Mouse (Mus musculus) liver, embryonic 16.5 days (tissue): Measurements from ENCODE around the gene Capns2. TPM values are rescaled to one million over a fixed set of nuclear protein-coding genes. Genes with fewer than 3 reads are reported as not detected.

ENCODE experiments used
- ATAC-seq: fragments of 200-750 bp; cut with Nextera tagmentation; 2 replicates; pipeline ENCODE4 v1.8.0; 2017; ENCODE audit warnings: low read depth, mild to moderate bottlenecking, moderate number of reproducible peaks, moderate library complexity
- H3K27ac ChIP-seq: fragments of 300-500 bp; sonication (generic); 2 replicates; pipeline ENCODE4 v1.5.1; 2014; ENCODE audit warnings: mild to moderate bottlenecking, low read length
- H3K27me3 ChIP-seq: fragments of 300-500 bp; sonication (generic); 2 replicates; pipeline ENCODE4 v1.6.1; 2014; ENCODE audit warnings: low read depth, low read length, mixed read lengths; ENCODE audit not compliant: control insufficient read depth, insufficient read depth
- H3K36me3 ChIP-seq: fragments of 300-500 bp; sonication (generic); 2 replicates; pipeline ENCODE4 v1.6.1; 2014; ENCODE audit warnings: mild to moderate bottlenecking; ENCODE audit not compliant: control insufficient read depth, insufficient read depth
- H3K4me1 ChIP-seq: fragments of 300-500 bp; sonication (generic); 2 replicates; pipeline ENCODE4 v1.6.1; 2014; ENCODE audit warnings: low read depth, low read length, mixed read lengths; ENCODE audit not compliant: control insufficient read depth
- H3K4me2 ChIP-seq: fragments of 300-500 bp; sonication (generic); 2 replicates; pipeline ENCODE4 v1.6.1; 2014; ENCODE audit warnings: low read depth, low read length, mixed read lengths
- H3K4me3 ChIP-seq: fragments of 300-500 bp; sonication (generic); 2 replicates; pipeline ENCODE4 v1.5.1; 2014; ENCODE audit warnings: low read depth, mild to moderate bottlenecking, low read length
- H3K9ac ChIP-seq: fragments of 300-500 bp; sonication (generic); 2 replicates; pipeline ENCODE4 v1.6.1; 2014; ENCODE audit warnings: low read depth, low read length
- H3K9me3 ChIP-seq: fragments of 300-500 bp; sonication (generic); replicated peaks from 2 replicates; pipeline ENCODE4 v1.6.1; 2016; ENCODE audit warnings: low read length; ENCODE audit not compliant: control insufficient read depth
- WGBS: fragments of 180-500 bp; shearing (Covaris S2); extraction: QIAGEN DNeasy Blood & Tissue Kit; methylation state at CpG from one replicate; pipeline ENCODE4 v1.1.7; 2014; ENCODE audit not compliant: insufficient replicate concordance; 5-methylcytosine and 5-hydroxymethylcytosine counted together
- polyA plus RNA-seq: library from polyadenylated mRNA; unstranded; fragments of >200 nt; fragmentation: Nextera tagmentation; extraction: Ambion mirVana; gene quantifications from 2 replicates; pipeline ENCODE4 v1.2.1, GENCODE M21; 2015

The Capns2 gene
- polyA plus RNA-seq = not detected in 2 replicates

DNA sequence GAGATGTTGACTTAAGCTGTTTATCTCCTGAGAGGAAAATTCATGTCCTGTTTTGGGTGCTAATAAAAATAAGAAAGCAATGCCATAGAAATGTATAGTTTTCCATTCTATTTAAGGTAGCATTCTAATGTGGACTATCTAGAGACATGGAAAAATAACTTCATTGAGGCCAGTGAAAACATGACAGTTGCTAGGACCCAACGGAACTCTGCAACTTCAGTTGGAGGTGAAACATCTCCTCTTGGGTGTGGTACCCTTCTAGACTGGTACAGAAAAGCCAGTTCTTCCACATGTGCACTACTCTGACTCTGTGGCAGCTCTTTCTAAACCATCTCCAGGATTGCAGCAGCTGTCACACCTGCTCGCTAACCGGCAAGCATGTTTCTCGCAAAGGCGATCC lies at the start of gene Capns2:
Gene Capns2 (plus strand): TSS at position 301 of the 400 bp plus-strand sequence.
- H3K4me3 ChIP-seq = no peak within 1 kb of the TSS
- no peak for ATAC-seq
- no peaks in the 10 kb centered on the region for H3K36me3 ChIP-seq
- no peaks in the 10 kb centered on the region for H3K4me1 ChIP-seq
- WGBS = 79% methylated on average over 5 of the region's 5 CpGs
- H3K27me3 ChIP-seq = no peaks in the 10 kb centered on the region
- H3K4me2 ChIP-seq = no peak within 1 kb of the TSS
- no peak within 1 kb of the TSS for H3K27ac ChIP-seq
- no peaks in the 10 kb centered on the region for H3K9me3 ChIP-seq
- no peak within 1 kb of the TSS for H3K9ac ChIP-seq

- Histone ChIP-seq H3K4me1 (no peaks in the 10 kb centered on the region; the same call in 1 of the 2 replicates), H3K27me3 (peaks cover 15% of the 10 kb centered on the region), H3K9ac (no peak overlapping the region), H3K4me2 (peak overlapping the region; percentile 24; the same call in 1 of the 2 replicates), H3K36me3 (no peaks in the 10 kb centered on the region), H3K4me3 (no peak overlapping the region), H3K9me3 (no peaks in the 10 kb centered on the region), H3K27ac (peak overlapping the region; percentile 50)
- 29% methylated on average over 18 of the region's 18 CpGs for WGBS
- ATAC-seq = peak; percentile 41; the same call in 1 of the 2 replicates
Observed at GRCm38 (mm10) chr8:92853188-92853983, 47.8 kb upstream of the Capns2 start.

DNA sequence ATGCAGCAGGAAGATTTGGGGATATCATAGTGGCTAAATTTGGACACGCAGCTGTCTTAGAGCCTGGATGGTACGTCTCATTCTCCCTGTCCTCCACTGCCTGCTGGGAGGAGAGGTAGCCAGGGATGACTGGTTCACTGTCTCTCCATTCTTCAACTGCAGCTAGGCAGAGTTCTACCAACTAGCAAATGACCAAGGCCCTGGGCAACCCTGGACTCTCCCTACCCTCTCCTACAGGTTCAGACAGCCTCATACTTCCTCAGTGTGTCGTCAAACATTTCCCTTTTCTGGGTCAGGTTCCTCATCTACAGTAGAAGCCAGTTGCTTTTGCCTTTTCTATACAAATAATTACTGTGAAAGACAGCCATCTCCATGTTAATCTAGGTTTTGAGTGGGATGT lies 46.5 kb upstream of the Capns2 start:
- Histone ChIP-seq H3K4me1 (no peaks in the 10 kb centered on the region; the same call in 1 of the 2 replicates), H3K27ac (no peak overlapping the region; the same call in 1 of the 2 replicates), H3K9me3 (no peaks in the 10 kb centered on the region), H3K4me3 (no peak overlapping the region), H3K4me2 (peak overlapping the region; percentile 56), H3K9ac (no peak overlapping the region), H3K27me3 (peaks cover 15% of the 10 kb centered on the region), H3K36me3 (no peaks in the 10 kb centered on the region)
- 52% methylated on average over 3 of the region's 3 CpGs for WGBS
- ATAC-seq = 0 out of 2 replicates have a peak, but pooled peaks have one; percentile 21

DNA sequence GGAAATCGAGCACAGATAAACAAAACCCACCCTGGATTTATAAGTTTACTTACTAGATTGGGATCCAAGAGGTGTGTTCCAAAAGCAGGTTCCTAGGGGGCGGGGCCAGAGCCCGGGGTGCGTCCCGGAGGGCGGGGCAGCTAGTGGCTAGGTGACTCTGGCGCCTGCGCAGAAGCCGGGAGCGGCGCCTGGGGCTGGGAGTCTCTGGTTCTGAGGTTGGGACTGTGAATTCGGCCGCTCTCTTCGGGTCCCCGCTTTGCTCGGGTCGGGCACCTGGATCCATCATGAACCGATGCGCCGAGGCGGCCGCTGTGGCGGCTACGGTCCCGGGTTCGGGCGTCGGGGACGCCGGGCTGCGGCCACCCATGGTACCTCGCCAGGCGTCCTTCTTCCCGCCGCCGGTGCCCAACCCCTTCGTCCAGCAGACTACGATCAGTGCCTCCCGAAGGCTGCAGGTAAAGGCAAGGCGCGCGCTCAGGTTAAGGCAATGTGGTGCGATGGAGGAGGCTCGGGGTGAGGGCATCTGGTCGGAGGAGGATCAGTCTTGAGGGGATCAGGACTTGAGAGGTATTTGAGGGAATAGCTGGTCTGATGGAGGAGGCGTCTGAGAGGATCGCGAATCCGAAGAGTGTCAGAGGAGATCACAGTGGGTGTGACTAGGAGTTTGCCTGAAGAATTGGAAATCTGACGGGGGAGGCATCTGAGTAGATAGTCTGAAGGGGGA lies 45.9 kb upstream of the Capns2 start, which contains the start of gene Lpcat2:
Gene Lpcat2 (plus strand): TSS at position 169 of the 724 bp plus-strand sequence.
- 0 out of 2 replicates have a peak, but pooled peaks have one; percentile 41 for ATAC-seq
- Histone ChIP-seq H3K4me1 (no peaks in the 10 kb centered on the region; the same call in 1 of the 2 replicates), H3K27me3 (peaks cover 15% of the 10 kb centered on the region), H3K27ac (peak within 1 kb of the TSS; percentile 2; the same call in 1 of the 2 replicates), H3K4me3 (peak within 1 kb of the TSS; percentile 59), H3K9me3 (no peaks in the 10 kb centered on the region), H3K36me3 (no peaks in the 10 kb centered on the region), H3K4me2 (peak within 1 kb of the TSS; percentile 56), H3K9ac (peak within 1 kb of the TSS; percentile 38)
- under 1% methylated on average over 49 of the region's 50 CpGs for whole genome bisulfite sequencing

DNA sequence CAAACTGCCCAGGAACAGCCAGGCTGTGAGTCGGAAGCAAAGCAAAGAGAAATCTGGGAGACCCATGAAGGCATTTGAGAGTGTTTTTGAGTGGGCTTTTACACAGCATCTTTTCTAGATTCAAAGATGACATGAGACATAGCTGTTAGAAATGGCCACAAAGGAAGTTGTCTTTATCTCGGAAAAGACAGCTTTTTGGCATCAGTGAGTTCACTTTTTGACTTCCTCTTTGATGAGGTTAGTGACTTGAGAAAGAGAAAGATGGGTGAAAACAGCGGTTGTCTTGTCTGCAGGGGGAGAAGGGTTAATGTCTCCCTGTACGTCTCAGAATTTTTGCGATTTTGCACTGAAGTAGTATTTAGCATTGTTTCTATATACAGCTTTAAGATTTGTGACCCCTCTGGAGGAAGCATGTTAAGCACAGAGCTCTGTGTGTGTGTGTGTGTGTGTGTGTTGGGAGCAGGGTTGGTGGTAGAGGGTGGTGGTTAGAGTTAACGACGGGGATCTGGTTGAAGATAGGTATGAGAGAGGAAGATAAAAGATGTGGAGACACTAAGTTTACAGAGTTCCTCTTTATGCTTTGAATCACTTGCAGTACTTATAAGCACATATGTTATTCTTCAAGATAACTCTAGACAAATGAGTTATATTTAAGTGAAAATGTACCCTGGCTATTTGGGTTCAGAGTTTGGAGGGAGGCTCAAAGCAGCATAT lies 44.8 kb upstream of the Capns2 start:
- no peak overlapping the region for H3K9ac ChIP-seq
- no peaks in the 10 kb centered on the region for H3K36me3 ChIP-seq
- no peaks in the 10 kb centered on the region for H3K9me3 ChIP-seq
- peak overlapping the region; percentile 56 for H3K4me2 ChIP-seq
- peaks cover 15% of the 10 kb centered on the region for H3K27me3 ChIP-seq
- H3K27ac ChIP-seq = no peak overlapping the region
- H3K4me3 ChIP-seq = peak overlapping the region; percentile 59
- H3K4me1 ChIP-seq = no peaks in the 10 kb centered on the region; the same call in 1 of the 2 replicates
- WGBS = 16% methylated on average over 7 of the region's 7 CpGs
- ATAC-seq = no peak

DNA sequence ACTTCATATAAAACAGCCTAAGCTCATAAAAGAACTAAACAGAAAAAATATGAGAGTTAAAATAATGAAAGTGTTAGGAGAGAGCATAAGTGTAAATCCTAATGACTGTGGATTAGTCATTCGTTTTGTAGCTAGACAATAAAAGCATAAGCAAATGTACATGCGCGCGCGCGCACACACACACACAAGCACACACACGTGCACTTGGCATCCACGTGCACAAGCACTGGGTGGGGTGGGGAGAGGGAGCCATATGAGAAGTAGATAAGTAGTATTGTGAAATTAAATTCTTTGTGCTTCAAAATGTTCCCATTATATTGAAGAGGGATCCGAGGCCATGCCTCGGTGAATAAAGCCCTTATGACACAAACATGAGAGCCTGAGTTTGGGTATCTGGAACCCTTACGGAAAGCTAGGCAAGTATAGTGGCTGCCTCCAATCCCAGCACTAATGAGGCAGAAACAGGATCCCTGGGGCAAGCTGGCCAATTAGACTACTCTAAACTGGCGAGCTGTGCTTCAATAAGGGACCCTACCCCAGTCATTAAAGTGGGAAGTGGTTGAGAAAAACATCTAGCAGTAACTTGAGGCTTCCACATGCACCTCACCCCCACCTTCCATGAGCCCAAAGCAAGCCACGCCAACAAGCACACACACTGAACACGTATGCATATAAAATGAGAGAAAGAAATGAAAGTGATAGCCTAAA lies 42.6 kb upstream of the Capns2 start:
- H3K9me3 ChIP-seq = no peaks in the 10 kb centered on the region
- ATAC-seq = no peak
- H3K4me1 ChIP-seq = no peaks in the 10 kb centered on the region; the same call in 1 of the 2 replicates
- H3K36me3 ChIP-seq = no peaks in the 10 kb centered on the region
- 70% methylated on average over 14 of the region's 14 CpGs for WGBS
- H3K27ac ChIP-seq = no peak overlapping the region
- peaks cover 15% of the 10 kb centered on the region for H3K27me3 ChIP-seq
- H3K4me3 ChIP-seq = no peak overlapping the region
- no peak overlapping the region for H3K9ac ChIP-seq
- H3K4me2 ChIP-seq = no peak overlapping the region

DNA sequence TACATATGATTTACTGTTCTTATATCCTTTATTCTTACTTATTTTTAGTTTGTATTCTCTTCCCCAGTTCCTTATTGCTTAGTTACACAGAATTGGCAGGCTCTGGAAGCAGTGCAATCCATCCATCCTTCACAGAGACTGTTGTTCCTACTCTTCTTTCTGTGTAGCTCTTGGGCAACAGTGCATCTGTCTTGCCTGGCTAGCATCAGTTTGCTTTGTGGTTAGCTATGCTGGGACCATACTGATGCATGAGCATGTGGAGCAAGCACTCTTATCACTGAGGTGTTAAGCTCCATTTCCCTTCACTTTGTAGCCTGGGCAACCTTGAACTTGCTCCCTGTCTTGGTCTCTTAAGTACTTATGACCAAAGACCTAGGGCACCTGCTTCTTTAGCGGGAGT lies 39.2 kb upstream of the Capns2 start:
- H3K27me3 ChIP-seq = no peaks in the 10 kb centered on the region
- no peak overlapping the region for H3K4me2 ChIP-seq
- no peak overlapping the region for H3K4me3 ChIP-seq
- H3K27ac ChIP-seq = no peak overlapping the region
- no peak overlapping the region for H3K9ac ChIP-seq
- ATAC-seq = no peak
- H3K36me3 ChIP-seq = no peaks in the 10 kb centered on the region
- H3K4me1 ChIP-seq = no peaks in the 10 kb centered on the region
- 68% methylated on average over 1 of the region's 1 CpGs for WGBS
- H3K9me3 ChIP-seq = no peaks in the 10 kb centered on the region

DNA sequence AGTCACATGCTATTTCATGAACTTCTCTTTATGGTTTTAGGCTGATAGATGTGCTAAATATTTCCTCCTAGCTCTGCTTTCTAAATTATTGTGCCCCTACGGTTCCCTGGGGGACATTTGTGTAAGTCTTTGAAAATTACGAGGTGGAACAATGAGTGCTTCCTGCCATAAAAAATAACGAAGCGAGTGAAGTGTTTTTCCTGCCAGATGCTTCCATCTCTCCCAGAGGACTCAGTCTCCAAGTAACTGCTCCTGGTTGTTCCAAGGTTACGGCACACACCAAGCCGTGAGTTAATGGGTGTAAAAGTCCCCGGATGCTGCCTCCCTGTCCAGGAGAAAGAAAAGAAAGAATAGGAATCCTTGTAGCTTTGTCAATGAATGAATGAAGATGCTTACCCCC lies 30.9 kb upstream of the Capns2 start:
- WGBS = 60% methylated on average over 7 of the region's 7 CpGs
- no peaks in the 10 kb centered on the region for H3K4me1 ChIP-seq
- H3K27me3 ChIP-seq = no peaks in the 10 kb centered on the region
- H3K27ac ChIP-seq = no peak overlapping the region
- no peaks in the 10 kb centered on the region for H3K36me3 ChIP-seq
- no peak for ATAC-seq
- no peak overlapping the region for H3K4me3 ChIP-seq
- H3K4me2 ChIP-seq = no peak overlapping the region
- H3K9me3 ChIP-seq = no peaks in the 10 kb centered on the region
- H3K9ac ChIP-seq = no peak overlapping the region
